Mouse (Mus musculus): ENCODE measurements around the gene Il16. TPM values are rescaled to one million over a fixed set of nuclear protein-coding genes. Genes with fewer than 3 reads are reported as not detected.

The Il16 gene
- polyA plus RNA-seq, 1 experiment from 2014 or later, result 2.2 TPM

DNA sequence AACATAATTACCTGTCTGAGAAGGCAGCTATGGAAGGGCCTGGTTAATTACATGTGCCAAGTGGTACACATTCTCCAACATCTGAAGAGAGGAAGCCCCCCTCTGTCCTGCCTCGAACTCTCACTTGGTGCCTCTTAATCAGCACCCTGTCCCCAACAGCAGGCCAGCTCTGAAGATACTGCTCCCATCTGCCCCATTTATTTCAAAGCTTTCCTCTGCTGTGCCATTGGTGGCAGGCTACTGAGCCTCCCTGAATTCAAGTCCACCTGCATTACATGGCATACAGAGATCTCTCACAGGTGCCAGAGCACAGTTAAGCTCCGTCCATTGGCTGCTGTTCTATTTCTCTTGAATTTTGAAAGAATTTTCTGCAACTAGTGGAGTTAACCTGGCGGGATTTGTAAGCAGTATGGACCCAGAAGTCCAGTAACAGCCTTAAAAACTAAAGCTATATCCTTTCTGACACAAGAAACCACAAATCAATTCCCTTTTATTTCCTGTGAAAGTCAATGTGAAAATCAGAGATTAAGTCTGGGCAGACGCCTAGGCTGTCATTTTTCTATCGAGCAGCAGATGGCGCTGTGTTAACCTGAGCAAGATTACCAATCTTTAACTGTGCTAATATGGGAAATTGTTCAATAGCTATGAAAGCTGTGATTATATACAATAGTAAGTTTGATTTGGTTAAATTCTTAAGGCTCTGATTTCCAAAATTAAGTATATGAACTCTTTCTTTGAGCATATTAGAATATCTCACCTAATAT lies 49.9 kb downstream of the Il16 start:
- H3K4me2 ChIP-seq (ENCODE audit: low read depth, severe bottlenecking), result no peak overlapping the region
- 28% methylated on average over 6 of the region's 6 CpGs for WGBS
- no peak overlapping the region for H3K27ac ChIP-seq (replicated peaks; ENCODE audit: low read depth, low read length)
- H3K4me3 ChIP-seq (ENCODE audit: low read depth, low read length), result no peak overlapping the region
- no peaks in the 10 kb centered on the region for H3K36me3 ChIP-seq (ENCODE audit: control insufficient read depth, insufficient read depth, low read length)
- no peaks in the 10 kb centered on the region for H3K27me3 ChIP-seq (ENCODE audit: control insufficient read depth, insufficient read depth, low read length)
- H3K4me1 ChIP-seq (ENCODE audit: control insufficient read depth, insufficient read depth, low read length), result no peaks in the 10 kb centered on the region
- ATAC-seq (ENCODE audit: insufficient number of reproducible peaks, low FRiP score, low TSS enrichment, low read depth) (no peak), DNase-seq (ENCODE audit: low spot score) (peak; percentile 72)
- H3K9me3 ChIP-seq (ENCODE audit: control insufficient read depth, low read length), result no peaks in the 10 kb centered on the region
- no peak overlapping the region for H3K9ac ChIP-seq (ENCODE audit: low read length)

DNA sequence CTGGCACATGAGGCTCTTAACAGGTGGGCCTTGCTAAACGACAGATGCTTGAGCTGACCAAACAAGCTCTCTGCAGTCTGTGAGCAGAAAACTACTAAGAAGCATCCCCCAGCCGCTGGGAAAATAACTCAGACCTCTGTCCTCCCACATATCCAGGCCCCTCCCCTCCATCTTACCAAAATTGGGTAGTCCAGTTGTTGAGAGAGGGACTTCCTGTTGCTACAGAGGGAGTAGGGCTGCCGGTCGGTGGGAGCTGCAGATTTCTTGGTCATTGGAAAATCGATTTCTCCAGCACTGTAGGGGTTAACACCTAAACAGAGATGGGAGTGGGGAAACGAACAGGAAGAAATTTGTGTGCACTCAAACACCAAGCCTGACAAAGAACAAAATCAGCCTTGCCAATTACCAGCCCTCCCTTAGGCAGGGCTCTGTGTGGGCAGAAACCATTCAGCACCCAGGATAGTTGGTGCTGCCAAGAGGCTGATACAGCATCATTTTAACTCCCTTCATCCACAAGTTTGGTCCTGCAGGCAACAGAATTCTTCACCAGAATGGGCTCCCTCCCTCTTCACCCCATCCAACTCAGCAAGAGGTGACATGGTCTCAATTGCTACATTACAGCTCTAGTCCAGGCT lies 62.8 kb downstream of the Il16 start:
- Histone ChIP-seq H3K9me3 (ENCODE audit: control insufficient read depth, low read length) (no peaks in the 10 kb centered on the region), H3K27ac (replicated peaks; ENCODE audit: low read depth, low read length) (no peak overlapping the region), H3K27me3 (ENCODE audit: control insufficient read depth, insufficient read depth, low read length) (no peaks in the 10 kb centered on the region), H3K36me3 (ENCODE audit: control insufficient read depth, insufficient read depth, low read length) (no peaks in the 10 kb centered on the region), H3K9ac (ENCODE audit: low read length) (no peak overlapping the region), H3K4me1 (ENCODE audit: control insufficient read depth, insufficient read depth, low read length) (peaks cover 11% of the 10 kb centered on the region), H3K4me2 (ENCODE audit: low read depth, severe bottlenecking) (no peak overlapping the region), H3K4me3 (ENCODE audit: low read depth, low read length) (no peak overlapping the region)
- ATAC-seq (ENCODE audit: insufficient number of reproducible peaks, low FRiP score, low TSS enrichment, low read depth), result no peak
- 39% methylated on average over 6 of the region's 6 CpGs for WGBS
- no peak for DNase-seq (ENCODE audit: low spot score)

DNA sequence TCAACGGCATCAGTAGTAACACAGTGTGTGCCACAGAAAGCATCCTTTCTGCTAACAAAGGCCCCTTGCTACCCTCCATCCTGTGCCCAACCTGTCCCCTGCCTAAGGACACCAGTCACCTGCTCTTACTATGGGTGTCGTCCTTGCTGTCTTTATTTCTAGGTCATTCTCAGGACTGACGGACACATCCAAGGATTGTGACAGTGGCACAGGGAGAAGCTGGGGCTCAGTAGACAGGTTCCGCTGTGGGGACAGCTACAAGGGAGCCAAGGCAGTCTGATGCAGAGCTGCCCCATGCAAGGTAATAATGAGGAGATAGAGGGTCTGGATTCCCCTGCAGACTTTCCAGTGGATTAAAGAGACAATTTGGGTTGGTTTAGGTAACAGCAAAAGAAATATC lies 67.0 kb downstream of the Il16 start:
- no peak overlapping the region for H3K4me2 ChIP-seq (ENCODE audit: low read depth, severe bottlenecking)
- H3K4me1 ChIP-seq (ENCODE audit: control insufficient read depth, insufficient read depth, low read length), result peaks cover 7% of the 10 kb centered on the region; the same call in 1 of the 2 replicates
- WGBS, result 92% methylated on average over 4 of the region's 4 CpGs
- no peak overlapping the region for H3K27ac ChIP-seq (replicated peaks; ENCODE audit: low read depth, low read length)
- H3K9ac ChIP-seq (ENCODE audit: low read length), result no peak overlapping the region
- DNase-seq (ENCODE audit: low spot score) (no peak), ATAC-seq (ENCODE audit: insufficient number of reproducible peaks, low FRiP score, low TSS enrichment, low read depth) (no peak)
- no peak overlapping the region for H3K4me3 ChIP-seq (ENCODE audit: low read depth, low read length)
- H3K9me3 ChIP-seq (ENCODE audit: control insufficient read depth, low read length), result no peaks in the 10 kb centered on the region
- no peaks in the 10 kb centered on the region for H3K36me3 ChIP-seq (ENCODE audit: control insufficient read depth, insufficient read depth, low read length)
- no peaks in the 10 kb centered on the region for H3K27me3 ChIP-seq (ENCODE audit: control insufficient read depth, insufficient read depth, low read length)

DNA sequence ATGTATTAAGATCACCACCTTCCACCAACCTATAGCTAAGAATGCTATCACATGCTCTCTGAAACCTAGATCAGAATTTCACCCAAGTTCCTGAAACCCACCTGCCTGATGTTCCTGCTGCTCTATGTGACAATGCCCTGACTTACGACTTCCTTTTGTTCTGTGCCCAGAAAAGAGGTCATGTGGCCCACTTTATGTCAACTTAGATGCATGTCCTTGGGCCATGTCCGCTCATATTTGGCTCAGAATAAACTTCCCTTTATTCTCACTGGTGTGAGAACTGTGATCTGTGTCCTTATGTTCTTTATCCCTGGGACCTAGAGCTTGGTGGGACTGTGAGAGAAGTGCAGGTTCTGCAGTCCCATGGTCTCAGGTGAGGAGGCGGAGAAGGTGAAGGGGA lies 68.2 kb downstream of the Il16 start:
- Histone ChIP-seq H3K4me1 (ENCODE audit: control insufficient read depth, insufficient read depth, low read length) (no peaks in the 10 kb centered on the region), H3K9ac (ENCODE audit: low read length) (no peak overlapping the region), H3K27ac (replicated peaks; ENCODE audit: low read depth, low read length) (no peak overlapping the region), H3K4me3 (ENCODE audit: low read depth, low read length) (no peak overlapping the region), H3K36me3 (ENCODE audit: control insufficient read depth, insufficient read depth, low read length) (no peaks in the 10 kb centered on the region), H3K4me2 (ENCODE audit: low read depth, severe bottlenecking) (no peak overlapping the region), H3K27me3 (ENCODE audit: control insufficient read depth, insufficient read depth, low read length) (no peaks in the 10 kb centered on the region), H3K9me3 (ENCODE audit: control insufficient read depth, low read length) (no peaks in the 10 kb centered on the region)
- 86% methylated on average over 3 of the region's 3 CpGs for WGBS
- ATAC-seq (ENCODE audit: insufficient number of reproducible peaks, low FRiP score, low TSS enrichment, low read depth) (no peak), DNase-seq (ENCODE audit: low spot score) (no peak)

DNA sequence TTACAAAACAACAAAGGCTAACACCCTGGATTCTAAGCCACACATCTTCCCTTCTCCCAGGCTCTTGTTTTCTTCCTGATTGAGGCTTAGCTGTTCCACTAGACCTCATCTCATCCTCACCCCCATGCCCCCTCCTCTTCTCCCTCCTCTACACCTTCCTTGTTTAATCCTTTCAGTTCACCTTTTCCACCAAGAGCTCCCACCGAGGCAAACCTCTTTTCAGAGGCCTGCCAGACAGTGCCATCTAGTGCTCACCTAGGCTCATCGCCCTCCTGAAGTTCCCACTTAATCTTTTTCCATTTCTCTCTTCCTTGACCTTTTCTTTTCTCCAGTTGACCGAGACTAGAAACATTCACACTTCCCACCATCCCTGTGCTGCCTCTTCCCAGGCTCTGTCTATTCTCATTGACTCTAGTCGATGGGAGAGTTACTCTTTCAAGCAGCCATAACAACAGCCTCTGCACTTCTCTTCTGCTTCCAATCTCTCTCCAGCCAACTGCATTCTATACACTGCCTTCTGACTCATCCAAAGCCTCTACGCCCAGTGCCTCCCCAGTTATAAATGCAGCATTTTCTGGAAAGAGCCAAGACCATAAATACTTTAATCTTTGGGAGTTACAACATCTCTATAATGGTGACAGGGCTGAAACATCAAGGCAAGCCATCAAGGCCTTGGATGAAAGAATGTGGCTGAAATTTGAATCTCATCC lies 69.8 kb downstream of the Il16 start:
- Histone ChIP-seq H3K9ac (ENCODE audit: low read length) (no peak overlapping the region), H3K36me3 (ENCODE audit: control insufficient read depth, insufficient read depth, low read length) (no peaks in the 10 kb centered on the region), H3K27me3 (ENCODE audit: control insufficient read depth, insufficient read depth, low read length) (no peaks in the 10 kb centered on the region), H3K9me3 (ENCODE audit: control insufficient read depth, low read length) (no peaks in the 10 kb centered on the region), H3K4me2 (ENCODE audit: low read depth, severe bottlenecking) (no peak overlapping the region), H3K27ac (replicated peaks; ENCODE audit: low read depth, low read length) (no peak overlapping the region), H3K4me3 (ENCODE audit: low read depth, low read length) (no peak overlapping the region), H3K4me1 (ENCODE audit: control insufficient read depth, insufficient read depth, low read length) (no peaks in the 10 kb centered on the region)
- WGBS, result 36% methylated on average over 5 of the region's 5 CpGs
- ATAC-seq (ENCODE audit: insufficient number of reproducible peaks, low FRiP score, low TSS enrichment, low read depth) (no peak), DNase-seq (ENCODE audit: low spot score) (peak; percentile 35)

DNA sequence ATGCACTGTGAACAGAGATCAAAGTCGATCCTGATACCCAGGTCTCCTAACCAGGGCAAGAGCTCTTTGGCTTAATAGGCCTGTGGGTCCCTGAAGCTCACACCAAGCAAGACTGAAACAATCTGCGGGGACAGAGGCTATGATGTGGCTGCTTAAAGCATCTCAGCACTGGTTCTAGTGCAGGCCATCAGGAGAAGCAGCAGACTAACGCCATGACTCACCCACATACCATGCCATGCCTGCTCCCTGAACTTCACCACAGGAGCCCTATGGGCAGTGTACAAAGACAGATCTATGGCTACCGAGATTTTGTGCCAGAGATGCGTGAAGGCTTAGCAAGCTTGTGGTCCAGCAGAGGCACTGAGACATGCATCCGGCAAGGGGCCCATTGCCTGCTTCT lies 74.0 kb downstream of the Il16 start:
- no peaks in the 10 kb centered on the region for H3K27me3 ChIP-seq (ENCODE audit: control insufficient read depth, insufficient read depth, low read length)
- no peak overlapping the region for H3K27ac ChIP-seq (replicated peaks; ENCODE audit: low read depth, low read length)
- DNase-seq (ENCODE audit: low spot score), result no peak
- 91% methylated on average over 6 of the region's 6 CpGs for WGBS
- H3K9me3 ChIP-seq (ENCODE audit: control insufficient read depth, low read length), result no peaks in the 10 kb centered on the region
- H3K9ac ChIP-seq (ENCODE audit: low read length), result no peak overlapping the region
- H3K4me1 ChIP-seq (ENCODE audit: control insufficient read depth, insufficient read depth, low read length), result no peaks in the 10 kb centered on the region
- H3K4me3 ChIP-seq (ENCODE audit: low read depth, low read length), result no peak overlapping the region
- ATAC-seq (ENCODE audit: insufficient number of reproducible peaks, low FRiP score, low TSS enrichment, low read depth), result no peak
- H3K36me3 ChIP-seq (ENCODE audit: control insufficient read depth, insufficient read depth, low read length), result no peaks in the 10 kb centered on the region
- no peak overlapping the region for H3K4me2 ChIP-seq (ENCODE audit: low read depth, severe bottlenecking)

DNA sequence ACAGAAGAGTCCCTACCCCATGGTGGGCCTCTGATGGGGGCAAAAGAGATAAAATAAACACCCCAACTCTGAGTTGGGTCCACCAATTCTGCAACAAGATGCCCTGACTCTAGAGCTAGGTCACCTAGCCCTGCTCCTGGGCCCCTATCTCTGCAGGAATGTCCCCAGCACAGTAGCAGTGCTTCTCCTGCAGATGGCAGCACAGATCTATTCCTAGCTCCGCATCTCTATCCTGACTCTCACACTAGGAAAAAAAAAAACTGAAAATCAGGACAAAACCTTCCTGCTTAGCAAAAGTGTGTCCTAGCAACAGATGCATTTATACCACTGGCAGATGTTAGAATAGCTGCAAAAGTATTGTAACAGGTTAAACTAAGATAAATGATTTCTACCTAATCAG lies 76.8 kb downstream of the Il16 start:
- Histone ChIP-seq H3K4me1 (ENCODE audit: control insufficient read depth, insufficient read depth, low read length) (no peaks in the 10 kb centered on the region), H3K4me3 (ENCODE audit: low read depth, low read length) (no peak overlapping the region), H3K9me3 (ENCODE audit: control insufficient read depth, low read length) (no peaks in the 10 kb centered on the region), H3K27ac (replicated peaks; ENCODE audit: low read depth, low read length) (no peak overlapping the region), H3K9ac (ENCODE audit: low read length) (no peak overlapping the region), H3K36me3 (ENCODE audit: control insufficient read depth, insufficient read depth, low read length) (no peaks in the 10 kb centered on the region), H3K4me2 (ENCODE audit: low read depth, severe bottlenecking) (no peak overlapping the region), H3K27me3 (ENCODE audit: control insufficient read depth, insufficient read depth, low read length) (no peaks in the 10 kb centered on the region)
- no peak for ATAC-seq (ENCODE audit: insufficient number of reproducible peaks, low FRiP score, low TSS enrichment, low read depth)
- peak; percentile 77 for DNase-seq (ENCODE audit: low spot score)
- WGBS, result 18% methylated on average over 1 of the region's 1 CpGs

DNA sequence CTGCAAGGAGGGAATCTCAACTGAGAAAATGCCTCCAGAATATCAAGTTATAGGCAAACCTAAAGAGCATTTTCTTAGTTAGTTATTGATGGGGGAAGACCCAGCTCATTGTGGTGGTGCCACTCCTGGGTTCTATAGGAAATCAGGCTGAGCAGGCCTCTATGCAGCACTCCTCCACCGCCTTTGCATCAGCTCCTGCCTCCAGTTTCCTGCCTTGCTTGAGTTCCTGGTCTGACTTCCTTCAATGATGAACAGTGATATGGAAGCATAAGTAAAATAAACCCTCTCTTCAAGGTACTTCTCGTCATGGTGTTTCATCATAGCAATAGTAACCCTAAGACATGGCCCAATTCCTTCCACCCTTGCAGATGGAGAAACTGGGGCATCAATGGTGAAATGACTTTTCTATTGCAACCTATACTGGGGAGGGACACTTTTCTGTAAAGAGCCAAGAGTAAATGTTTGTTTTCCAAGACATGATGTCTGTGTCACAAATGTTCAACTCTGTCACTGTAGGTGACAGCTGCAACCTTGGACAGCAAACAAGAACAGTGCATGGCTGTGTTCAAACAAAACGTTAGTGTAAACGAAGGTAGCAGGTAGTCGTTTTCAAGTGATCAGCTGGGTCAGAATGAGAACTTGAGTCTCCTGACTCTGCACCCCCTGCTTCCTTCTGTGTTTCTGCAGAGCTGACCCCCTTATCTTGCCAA lies 77.4 kb downstream of the Il16 start:
- H3K27ac ChIP-seq (replicated peaks; ENCODE audit: low read depth, low read length), result no peak overlapping the region
- H3K27me3 ChIP-seq (ENCODE audit: control insufficient read depth, insufficient read depth, low read length), result no peaks in the 10 kb centered on the region
- 88% methylated on average over 5 of the region's 5 CpGs for WGBS
- H3K9ac ChIP-seq (ENCODE audit: low read length), result no peak overlapping the region
- H3K36me3 ChIP-seq (ENCODE audit: control insufficient read depth, insufficient read depth, low read length), result no peaks in the 10 kb centered on the region
- H3K9me3 ChIP-seq (ENCODE audit: control insufficient read depth, low read length), result no peaks in the 10 kb centered on the region
- H3K4me2 ChIP-seq (ENCODE audit: low read depth, severe bottlenecking), result no peak overlapping the region
- H3K4me1 ChIP-seq (ENCODE audit: control insufficient read depth, insufficient read depth, low read length), result no peaks in the 10 kb centered on the region
- DNase-seq (ENCODE audit: low spot score), result no peak
- no peak for ATAC-seq (ENCODE audit: insufficient number of reproducible peaks, low FRiP score, low TSS enrichment, low read depth)
- no peak overlapping the region for H3K4me3 ChIP-seq (ENCODE audit: low read depth, low read length)
